Mouse (Mus musculus) midbrain, embryonic 14.5 days (tissue): ENCODE measurements around the gene Glce. TPM values are rescaled to one million over a fixed set of nuclear protein-coding genes. Genes with fewer than 3 reads are reported as not detected.
A peak's percentile ranks its signal among the peaks of the same experiment; 100 is the strongest.

Experiments used
- ATAC-seq: fragments of 200-750 bp; cut with Nextera tagmentation; 2 replicates; pipeline ENCODE4 v1.8.0; 2017; ENCODE audit warnings: moderate number of reproducible peaks, moderate library complexity; ENCODE audit not compliant: low FRiP score, low TSS enrichment
- DNase-seq: peaks from one replicate; pipeline ENCODE4 v3.0.0-alpha.2; 2015
- H3K27ac ChIP-seq: fragments of 300-500 bp; sonication (generic); replicated peaks from 2 replicates; pipeline ENCODE4 v1.5.1; 2014; ENCODE audit warnings: mild to moderate bottlenecking, low read depth, low read length, moderate library complexity
- H3K27me3 ChIP-seq: fragments of 300-500 bp; sonication (generic); 2 replicates; pipeline ENCODE4 v1.6.1; 2014; ENCODE audit warnings: low read length, control low read depth, mixed read lengths; ENCODE audit not compliant: control insufficient read depth, insufficient read depth
- H3K36me3 ChIP-seq: fragments of 300-500 bp; sonication (generic); 2 replicates; pipeline ENCODE4 v1.6.1; 2014; ENCODE audit warnings: low read length, control low read depth; ENCODE audit not compliant: control insufficient read depth, insufficient read depth
- H3K4me1 ChIP-seq: fragments of 300-500 bp; sonication (generic); 2 replicates; pipeline ENCODE4 v1.6.1; 2014; ENCODE audit warnings: mild to moderate bottlenecking, antibody characterized with exemption, low read length, control low read depth; ENCODE audit not compliant: control insufficient read depth, insufficient read depth
- H3K4me2 ChIP-seq: fragments of 300-500 bp; sonication (generic); 2 replicates; pipeline ENCODE4 v1.6.1; 2014; ENCODE audit warnings: mild to moderate bottlenecking, low read length, moderate library complexity
- H3K4me3 ChIP-seq: fragments of 300-500 bp; sonication (generic); replicated peaks from 2 replicates; pipeline ENCODE4 v1.5.1; 2014; ENCODE audit warnings: low read depth, low read length
- H3K9ac ChIP-seq: fragments of 300-500 bp; sonication (generic); replicated peaks from 2 replicates; pipeline ENCODE4 v1.6.1; 2014; ENCODE audit warnings: mild to moderate bottlenecking, low read length, moderate library complexity
- H3K9me3 ChIP-seq: fragments of 300-500 bp; sonication (generic); 2 replicates; pipeline ENCODE4 v1.6.1; 2016; ENCODE audit warnings: low read length, control low read depth, mixed read lengths; ENCODE audit not compliant: control insufficient read depth
- WGBS: fragments of 180-500 bp; shearing (Covaris S2); extraction: QIAGEN DNeasy Blood & Tissue Kit; methylation state at CpG from one replicate; pipeline ENCODE4 v1.1.7; 2014; 5-methylcytosine and 5-hydroxymethylcytosine counted together
- polyA plus RNA-seq: library from polyadenylated mRNA; unstranded; fragments of >200 nt; fragmentation: Nextera tagmentation; extraction: Ambion mirVana; gene quantifications from 2 replicates; pipeline ENCODE4 v1.2.1, GENCODE M21; 2014

Glce gene
- polyA plus RNA-seq, 1 experiment from 2014 or later = 20.2 TPM

GRCm38 (mm10) chr9:62155400-62155799 is 32.9 kb upstream of the Glce start:
- WGBS = 80% methylated on average over 6 of the region's 6 CpGs
- ATAC-seq (no peak), DNase-seq (no peak)
- Histone ChIP-seq H3K9ac (no peak overlapping the region), H3K27ac (no peak overlapping the region), H3K9me3 (no peaks in the 10 kb centered on the region), H3K4me3 (no peak overlapping the region), H3K27me3 (no peaks in the 10 kb centered on the region), H3K36me3 (no peaks in the 10 kb centered on the region), H3K4me2 (no peak overlapping the region), H3K4me1 (no peaks in the 10 kb centered on the region)

DNA sequence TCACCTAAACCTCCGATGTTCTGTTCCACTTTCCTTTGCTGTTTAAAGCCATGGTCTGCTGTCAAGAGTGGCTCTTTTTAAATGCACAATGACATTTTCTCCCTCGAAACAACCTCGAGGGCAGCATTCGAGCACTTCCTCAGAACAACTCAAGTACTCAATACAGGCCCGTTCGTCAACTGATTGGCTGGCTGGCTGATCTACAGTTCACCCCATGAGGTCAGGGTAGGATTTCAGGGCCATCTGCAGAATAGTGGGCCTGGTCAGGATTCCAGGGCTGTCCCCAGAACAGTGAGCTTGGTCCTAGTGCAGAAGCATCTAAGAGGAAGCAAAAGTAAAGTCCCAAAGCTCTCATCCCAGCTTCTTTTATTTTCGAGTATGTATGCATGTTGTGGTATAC is 32.5 kb upstream of the Glce start:
- Histone ChIP-seq H3K9ac (no peak overlapping the region), H3K27ac (no peak overlapping the region), H3K4me1 (no peaks in the 10 kb centered on the region), H3K27me3 (no peaks in the 10 kb centered on the region), H3K9me3 (no peaks in the 10 kb centered on the region), H3K4me2 (no peak overlapping the region), H3K4me3 (no peak overlapping the region), H3K36me3 (no peaks in the 10 kb centered on the region)
- DNase-seq (no peak), ATAC-seq (no peak)
- WGBS = 84% methylated on average over 7 of the region's 7 CpGs

DNA sequence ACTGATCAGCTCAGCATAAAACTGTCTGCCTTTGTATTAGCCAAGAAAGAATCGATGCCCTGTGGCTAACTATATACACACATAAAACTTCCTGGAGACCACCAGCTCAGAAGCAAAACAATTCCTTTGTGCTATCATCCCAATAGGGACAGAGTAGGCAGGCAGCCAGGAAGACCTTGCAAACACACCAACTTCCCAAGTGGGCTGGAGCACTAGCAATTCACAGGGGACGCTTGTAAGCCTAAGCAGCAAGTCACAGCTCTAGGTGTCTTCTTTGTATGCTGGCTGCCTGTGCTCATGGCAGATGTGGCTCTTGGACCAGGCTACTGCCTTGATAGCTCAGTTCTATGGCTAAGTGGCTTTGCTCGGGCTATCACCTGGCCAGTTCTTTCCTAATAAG is 32.1 kb upstream of the Glce start:
- 59% methylated on average over 3 of the region's 3 CpGs for WGBS
- H3K27ac ChIP-seq = no peak overlapping the region
- DNase-seq (peak; percentile 45), ATAC-seq (no peak)
- no peaks in the 10 kb centered on the region for H3K4me1 ChIP-seq
- no peaks in the 10 kb centered on the region for H3K9me3 ChIP-seq
- no peaks in the 10 kb centered on the region for H3K27me3 ChIP-seq
- H3K4me3 ChIP-seq = no peak overlapping the region
- H3K36me3 ChIP-seq = no peaks in the 10 kb centered on the region
- H3K4me2 ChIP-seq = no peak overlapping the region
- H3K9ac ChIP-seq = no peak overlapping the region

DNA sequence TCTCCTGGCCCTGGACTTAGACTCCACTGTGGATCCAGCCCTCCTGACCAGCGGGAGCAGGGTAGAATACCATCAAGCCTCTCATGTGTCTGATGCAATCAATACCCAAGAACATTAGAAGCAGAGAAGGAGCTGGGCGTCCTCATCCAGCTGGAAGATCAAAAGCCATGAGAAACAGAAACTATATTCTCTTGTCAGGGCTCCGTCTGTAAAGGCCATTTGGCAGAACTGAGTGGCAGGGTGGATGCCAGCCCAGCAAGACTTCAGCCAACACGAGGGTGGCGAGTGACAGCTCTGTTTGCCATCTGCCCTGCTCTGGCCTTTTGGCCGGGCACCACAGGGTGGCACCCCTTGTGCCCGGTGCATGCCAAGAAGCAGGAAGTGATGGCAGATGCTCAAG is 30.8 kb upstream of the Glce start:
- Histone ChIP-seq H3K27ac (no peak overlapping the region), H3K4me1 (no peaks in the 10 kb centered on the region), H3K9ac (no peak overlapping the region), H3K4me2 (no peak overlapping the region), H3K36me3 (no peaks in the 10 kb centered on the region), H3K9me3 (no peaks in the 10 kb centered on the region), H3K27me3 (no peaks in the 10 kb centered on the region), H3K4me3 (no peak overlapping the region)
- WGBS = 87% methylated on average over 7 of the region's 7 CpGs
- DNase-seq = no peak
- no peak for ATAC-seq

GRCm38 (mm10) chr9:62152506-62152905 is 30.1 kb upstream of the Glce start:
- no peak overlapping the region for H3K4me2 ChIP-seq
- no peak overlapping the region for H3K4me3 ChIP-seq
- no peak overlapping the region for H3K9ac ChIP-seq
- H3K27ac ChIP-seq = no peak overlapping the region
- no peaks in the 10 kb centered on the region for H3K27me3 ChIP-seq
- no peaks in the 10 kb centered on the region for H3K36me3 ChIP-seq
- no peaks in the 10 kb centered on the region for H3K9me3 ChIP-seq
- ATAC-seq (no peak), DNase-seq (no peak)
- 97% methylated on average over 2 of the region's 2 CpGs for WGBS
- no peaks in the 10 kb centered on the region for H3K4me1 ChIP-seq

- Histone ChIP-seq H3K9me3 (no peaks in the 10 kb centered on the region), H3K9ac (no peak overlapping the region), H3K4me3 (no peak overlapping the region), H3K4me1 (no peaks in the 10 kb centered on the region), H3K27me3 (no peaks in the 10 kb centered on the region), H3K36me3 (no peaks in the 10 kb centered on the region), H3K27ac (no peak overlapping the region), H3K4me2 (no peak overlapping the region)
- 81% methylated on average over 2 of the region's 2 CpGs for WGBS
- DNase-seq = no peak
- no peak for ATAC-seq
Measured at GRCm38 (mm10) chr9:62145198-62145597, 22.7 kb upstream of the Glce start.

DNA sequence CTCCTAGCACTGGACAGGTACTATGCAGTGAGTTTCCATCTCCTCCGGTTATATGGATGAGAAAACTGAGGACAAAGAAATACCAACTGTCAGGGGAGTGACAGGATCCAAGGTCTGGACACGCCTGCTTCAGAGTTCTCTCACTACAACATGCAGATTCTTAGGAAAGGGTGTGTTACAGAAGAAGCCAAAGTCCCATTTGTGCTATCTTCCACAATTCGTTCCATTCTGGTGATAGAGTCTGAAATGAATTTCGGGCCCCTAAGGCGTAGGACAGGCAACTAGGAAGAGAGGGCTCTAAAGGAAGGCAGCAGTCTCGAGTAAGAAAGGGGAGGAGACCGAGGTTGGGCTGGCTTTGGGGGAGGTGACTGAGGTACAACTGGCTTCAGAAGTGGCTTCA is 21.0 kb upstream of the Glce start:
- Histone ChIP-seq H3K4me2 (no peak overlapping the region), H3K9ac (no peak overlapping the region), H3K4me1 (no peaks in the 10 kb centered on the region), H3K36me3 (no peaks in the 10 kb centered on the region), H3K9me3 (no peaks in the 10 kb centered on the region), H3K27ac (no peak overlapping the region), H3K4me3 (no peak overlapping the region), H3K27me3 (no peaks in the 10 kb centered on the region)
- ATAC-seq = no peak
- 69% methylated on average over 7 of the region's 7 CpGs for WGBS
- no peak for DNase-seq

- Histone ChIP-seq H3K4me2 (no peak overlapping the region), H3K9me3 (no peaks in the 10 kb centered on the region), H3K36me3 (no peaks in the 10 kb centered on the region), H3K27ac (no peak overlapping the region), H3K9ac (no peak overlapping the region), H3K27me3 (no peaks in the 10 kb centered on the region), H3K4me1 (0 out of 2 replicates have a peak, but pooled peaks cover 10% of the 10 kb centered on the region), H3K4me3 (no peak overlapping the region)
- 54% methylated on average over 7 of the region's 7 CpGs for WGBS
- DNase-seq (peak; percentile 34), ATAC-seq (no peak)
Measured at GRCm38 (mm10) chr9:62139027-62139426, 16.6 kb upstream of the Glce start.

DNA sequence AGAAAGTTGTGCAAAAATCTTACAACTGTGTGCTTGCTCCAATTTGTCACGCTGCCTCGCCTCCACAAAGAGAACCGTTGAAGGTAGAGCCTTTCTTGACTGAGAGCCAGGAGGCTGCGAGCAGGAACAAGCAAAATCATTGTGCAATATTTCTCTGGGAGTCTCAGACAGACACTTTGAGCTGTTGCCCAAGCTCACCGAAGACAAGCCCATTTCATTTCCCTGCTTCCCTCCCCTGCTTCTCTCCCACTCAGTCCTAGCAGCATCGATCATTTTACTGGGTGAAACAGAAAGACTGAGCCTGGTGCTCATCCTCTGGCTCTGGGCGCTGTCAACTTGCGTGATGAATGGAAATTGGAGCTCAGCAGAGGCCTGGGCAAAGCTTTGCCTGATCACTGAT is 14.8 kb upstream of the Glce start:
- Histone ChIP-seq H3K9ac (peak overlapping the region; percentile 0; the same call in 1 of the 2 replicates), H3K4me2 (no peak overlapping the region; the same call in 1 of the 2 replicates), H3K4me3 (no peak overlapping the region), H3K27me3 (no peaks in the 10 kb centered on the region), H3K36me3 (no peaks in the 10 kb centered on the region), H3K4me1 (0 out of 2 replicates have a peak, but pooled peaks cover 10% of the 10 kb centered on the region), H3K9me3 (no peaks in the 10 kb centered on the region), H3K27ac (peak overlapping the region; percentile 60)
- no peak for ATAC-seq
- WGBS = 28% methylated on average over 8 of the region's 8 CpGs
- DNase-seq = peak; percentile 73
